Mouse (Mus musculus) v-Abl transformed pro-B cells (cell line): ENCODE measurements around the gene Klk14.
"Not testable (repeated sequence)": the region's sequence is repeated elsewhere in the genome, so short reads cannot be mapped to it uniquely, and the experiment has no call there.

Experiments
- in situ Hi-C, 2 experiments: fragments of 400-800 bp; cut with MboI; formaldehyde crosslinking; loops; one replicate each; pipeline ENCODE4 v1.15.1; 2025; ENCODE audit not compliant: unreplicated experiment in 2 of 2

Gene Klk14

GRCm38 (mm10) chr7:43690118-43690517 lies at the start of gene Klk14:
Gene Klk14, plus strand, starts transcription at chr7:43690418.
- in situ Hi-C loops, result loop anchor here (25.0 kb wide), 5 partner anchors 197 to 1247 kb away; partner anchors contain the start of genes 1700028J19Rik (in 1 of the 2), 2410002F23Rik (in 1 of the 2), Ap2a1 (in 1 of the 2) and Aspdh (in 1 of the 2)

GRCm38 (mm10) chr7:43642587-43642986 lies 47.6 kb upstream of the Klk14 start:
- in situ Hi-C loops, result no loop called here

GRCm38 (mm10) chr7:43643046-43643652 lies 47.1 kb upstream of the Klk14 start:
- in situ Hi-C loops, result no loop called here

- in situ Hi-C loops, result no loop called here
These were observed 37.5 kb upstream of the Klk14 start for GRCm38 (mm10) chr7:43652683-43653082.

GRCm38 (mm10) chr7:43654519-43654918 lies 35.7 kb upstream of the Klk14 start:
- in situ Hi-C loops, result no loop called here

GRCm38 (mm10) chr7:43656232-43656631 lies 34.0 kb upstream of the Klk14 start:
- in situ Hi-C loops, result loop anchor here in 1 of 2 experiments (5.0 kb wide), 1 partner anchor 179 kb away; no protein-coding TSS in a partner anchor

- in situ Hi-C loops, result loop anchor here in 1 of 2 experiments (5.0 kb wide), 1 partner anchor 378 kb away; no protein-coding TSS in a partner anchor
These were observed 30.2 kb upstream of the Klk14 start, which contains the start of gene Siglece for GRCm38 (mm10) chr7:43660002-43660401. Gene Siglece, minus strand, starts transcription at chr7:43660161.

GRCm38 (mm10) chr7:43662804-43663203 lies 27.4 kb upstream of the Klk14 start:
- in situ Hi-C loops, result loop anchor here in 1 of 2 experiments (5.0 kb wide), 1 partner anchor 381 kb away; no protein-coding TSS in a partner anchor

- in situ Hi-C loops, result not testable (repeated sequence)
These were observed 23.0 kb upstream of the Klk14 start for GRCm38 (mm10) chr7:43667221-43667620.

GRCm38 (mm10) chr7:43668582-43668981 lies 21.6 kb upstream of the Klk14 start:
- in situ Hi-C loops, result no loop called here

GRCm38 (mm10) chr7:43671064-43671808 lies 19.0 kb upstream of the Klk14 start:
- in situ Hi-C loops, result loop anchor here (5.0 to 10.0 kb wide), 8 partner anchors 89 to 1176 kb away; partner anchors contain the start of gene Zfp715 (in 1 of the 2)

GRCm38 (mm10) chr7:43671809-43672580 lies 18.2 kb upstream of the Klk14 start, which contains the start of gene Ctu1:
Gene Ctu1, plus strand, starts transcription at chr7:43672016.
- in situ Hi-C loops, result loop anchor here (5.0 to 10.0 kb wide), 8 partner anchors 90 to 1177 kb away; partner anchors contain the start of gene Zfp715 (in 1 of the 2)

GRCm38 (mm10) chr7:43672581-43673260 lies 17.5 kb upstream of the Klk14 start:
- in situ Hi-C loops, result loop anchor here (5.0 to 10.0 kb wide), 8 partner anchors 90 to 1178 kb away; partner anchors contain the start of gene Zfp715 (in 1 of the 2)

GRCm38 (mm10) chr7:43675091-43675490 lies 15.1 kb upstream of the Klk14 start:
- in situ Hi-C loops, result loop anchor here (10.0 to 25.0 kb wide), 9 partner anchors 212 to 1262 kb away; partner anchors contain the start of genes 1700028J19Rik (in 1 of the 2), 2410002F23Rik (in 1 of the 2), Ap2a1 (in 1 of the 2) and Aspdh (in 1 of the 2)

- in situ Hi-C loops, result loop anchor here (10.0 to 25.0 kb wide), 9 partner anchors 209 to 1259 kb away; partner anchors contain the start of genes 1700028J19Rik (in 1 of the 2), 2410002F23Rik (in 1 of the 2), Ap2a1 (in 1 of the 2) and Aspdh (in 1 of the 2)
These were observed 11.7 kb upstream of the Klk14 start for GRCm38 (mm10) chr7:43678517-43678916.

- in situ Hi-C loops, result loop anchor here (5.0 to 25.0 kb wide), 8 partner anchors 204 to 1256 kb away; partner anchors contain the start of genes Klk4 (in 2 of the 2), 1700028J19Rik (in 1 of the 2), 2410002F23Rik (in 1 of the 2) and Ap2a1 (in 1 of the 2)
These were observed 9.3 kb upstream of the Klk14 start for GRCm38 (mm10) chr7:43680960-43681359.

- in situ Hi-C loops, result loop anchor here (5.0 to 25.0 kb wide), 8 partner anchors 202 to 1255 kb away; partner anchors contain the start of genes Klk4 (in 2 of the 2), 1700028J19Rik (in 1 of the 2), 2410002F23Rik (in 1 of the 2) and Ap2a1 (in 1 of the 2)
These were observed 7.7 kb upstream of the Klk14 start for GRCm38 (mm10) chr7:43682511-43682910.

- in situ Hi-C loops, result loop anchor here (5.0 to 25.0 kb wide), 8 partner anchors 48 to 1252 kb away; partner anchors contain the start of genes Klk4 (in 2 of the 2), 1700028J19Rik (in 1 of the 2), 2410002F23Rik (in 1 of the 2) and Ap2a1 (in 1 of the 2)
These were observed 5.1 kb upstream of the Klk14 start for GRCm38 (mm10) chr7:43685088-43685487.

- in situ Hi-C loops, result no loop called here
These were observed 19.8 kb downstream of the Klk14 start for GRCm38 (mm10) chr7:43710031-43710430.
